Mouse (Mus musculus) frontal cortex, postnatal 14 days (tissue): Measurements from ENCODE around the gene Gm21921.
"Not testable (repeated sequence)": the region's sequence is repeated elsewhere in the genome, so short reads cannot be mapped to it uniquely, and the experiment has no call there.

Source experiments
- DNase-seq, 2 experiments: peaks; one replicate each; pipeline ENCODE4 v3.0.0; 2022; ENCODE audit warnings: low spot score in 2 of 2

Gm21921 gene

GRCm38 (mm10) chrY:24796143-24796542, at the start of gene Gm21921:
TSS of gene Gm21921 (minus strand) at chrY:24796243.
- not testable (repeated sequence) for DNase-seq
